Mouse (Mus musculus) stomach, embryonic 14.5 days (tissue): ENCODE measurements around the gene Scamp4. TPM values are rescaled to one million over a fixed set of nuclear protein-coding genes. Genes with fewer than 3 reads are reported as not detected.

ENCODE experiments used
- ATAC-seq: fragments of 200-750 bp; cut with Nextera tagmentation; 2 replicates; pipeline ENCODE4 v1.8.0; 2017; ENCODE audit warnings: low read depth, moderate TSS enrichment; ENCODE audit not compliant: insufficient number of reproducible peaks, insufficient read depth, low FRiP score
- H3K27ac ChIP-seq: fragments of 300-500 bp; sonication (generic); 2 replicates; pipeline ENCODE4 v1.5.1; 2014; ENCODE audit warnings: mild to moderate bottlenecking, low read length, moderate library complexity, mixed read lengths
- H3K27me3 ChIP-seq: fragments of 300-500 bp; sonication (generic); 2 replicates; pipeline ENCODE4 v1.6.1; 2014; ENCODE audit warnings: low read length, control low read depth, mixed read lengths; ENCODE audit not compliant: control insufficient read depth, insufficient read depth
- H3K36me3 ChIP-seq: fragments of 300-500 bp; sonication (generic); 2 replicates; pipeline ENCODE4 v1.6.1; 2014; ENCODE audit warnings: mild to moderate bottlenecking, control low read depth, low read length, moderate library complexity, mixed read lengths; ENCODE audit not compliant: control insufficient read depth, insufficient read depth
- H3K4me1 ChIP-seq: fragments of 300-500 bp; sonication (generic); 2 replicates; pipeline ENCODE4 v1.6.1; 2014; ENCODE audit warnings: low read length, control low read depth, mixed read lengths; ENCODE audit not compliant: control insufficient read depth, insufficient read depth
- H3K4me2 ChIP-seq: fragments of 300-500 bp; sonication (generic); replicated peaks from 2 replicates; pipeline ENCODE4 v1.6.1; 2014; ENCODE audit warnings: low read depth, low read length, control low read depth
- H3K4me3 ChIP-seq: fragments of 300-500 bp; sonication (generic); 2 replicates; pipeline ENCODE4 v1.5.1; 2014; ENCODE audit warnings: low read depth, low read length, control low read depth
- H3K9ac ChIP-seq: fragments of 300-500 bp; sonication (generic); replicated peaks from 2 replicates; pipeline ENCODE4 v1.6.1; 2014; ENCODE audit warnings: low read depth, mild to moderate bottlenecking, control low read depth, low read length, moderate library complexity, mixed read lengths
- H3K9me3 ChIP-seq: fragments of 300-500 bp; sonication (generic); 2 replicates; pipeline ENCODE4 v1.6.1; 2016; ENCODE audit warnings: low read depth, low read length, control low read depth; ENCODE audit not compliant: control insufficient read depth
- WGBS: fragments of 180-500 bp; shearing (Covaris S2); extraction: QIAGEN DNeasy Blood & Tissue Kit; methylation state at CpG from one replicate; pipeline ENCODE4 v1.1.7; 2014; 5-methylcytosine and 5-hydroxymethylcytosine counted together
- polyA plus RNA-seq: library from polyadenylated mRNA; unstranded; fragments of >200 nt; fragmentation: Nextera tagmentation; extraction: Ambion mirVana; gene quantifications from 2 replicates; pipeline ENCODE4 v1.2.1, GENCODE M21; 2014

The Scamp4 gene
- polyA plus RNA-seq, 1 experiment from 2014 or later, result 106 TPM

- Histone ChIP-seq H3K9ac (no peak overlapping the region), H3K27me3 (no peaks in the 10 kb centered on the region), H3K4me3 (no peak overlapping the region), H3K36me3 (peaks cover 19% of the 10 kb centered on the region), H3K9me3 (no peaks in the 10 kb centered on the region), H3K4me1 (peaks cover 10% of the 10 kb centered on the region), H3K4me2 (no peak overlapping the region), H3K27ac (no peak overlapping the region)
- 80% methylated on average over 12 of the region's 12 CpGs for WGBS
- no peak for ATAC-seq
Observed at GRCm38 (mm10) chr10:80584642-80585552, 17.8 kb upstream of the Scamp4 start.

DNA sequence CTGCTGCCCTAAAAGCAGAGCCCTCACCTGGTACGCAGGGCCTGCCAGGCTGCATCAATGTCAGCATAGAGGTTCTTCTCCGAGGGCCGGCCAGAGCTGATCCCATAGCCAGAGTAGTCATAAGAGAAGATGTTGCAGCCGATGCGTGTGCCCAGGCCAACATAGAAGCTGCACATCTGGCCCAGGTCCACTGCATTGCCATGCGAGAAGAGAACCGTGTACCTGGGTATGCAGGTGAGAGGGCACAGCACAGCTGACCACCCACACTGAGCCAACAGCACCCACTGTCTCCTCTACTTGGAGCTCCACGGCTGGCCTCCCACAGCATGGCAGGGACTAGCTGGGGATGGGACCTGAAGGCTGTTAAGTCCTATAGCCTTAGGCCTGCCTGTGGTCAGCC is 17.1 kb upstream of the Scamp4 start:
- Histone ChIP-seq H3K36me3 (peaks cover 19% of the 10 kb centered on the region), H3K27me3 (no peaks in the 10 kb centered on the region), H3K4me1 (peaks cover 10% of the 10 kb centered on the region), H3K9ac (no peak overlapping the region), H3K4me3 (no peak overlapping the region), H3K27ac (no peak overlapping the region), H3K9me3 (no peaks in the 10 kb centered on the region), H3K4me2 (0 out of 2 replicates have a peak overlapping the region, but pooled peaks have one; percentile 10)
- no peak for ATAC-seq
- WGBS, result 89% methylated on average over 8 of the region's 8 CpGs

- Histone ChIP-seq H3K9ac (no peak overlapping the region), H3K9me3 (no peaks in the 10 kb centered on the region), H3K4me1 (peaks cover 10% of the 10 kb centered on the region), H3K27me3 (no peaks in the 10 kb centered on the region), H3K36me3 (peaks cover 19% of the 10 kb centered on the region), H3K4me2 (peak overlapping the region; percentile 10; the same call in 1 of the 2 replicates), H3K4me3 (0 out of 2 replicates have a peak overlapping the region, but pooled peaks have one; percentile 5), H3K27ac (peak overlapping the region; percentile 67; the same call in 1 of the 2 replicates)
- WGBS, result 94% methylated on average over 51 of the region's 51 CpGs
- no peak for ATAC-seq
Observed at GRCm38 (mm10) chr10:80586407-80587304, 16.0 kb upstream of the Scamp4 start.

GRCm38 (mm10) chr10:80587305-80587657 is 15.4 kb upstream of the Scamp4 start:
- WGBS, result 71% methylated on average over 4 of the region's 4 CpGs
- H3K9me3 ChIP-seq, result no peaks in the 10 kb centered on the region
- no peaks in the 10 kb centered on the region for H3K27me3 ChIP-seq
- H3K4me1 ChIP-seq, result peaks cover 10% of the 10 kb centered on the region
- 0 out of 2 replicates have a peak overlapping the region, but pooled peaks have one; percentile 5 for H3K4me3 ChIP-seq
- ATAC-seq, result no peak
- 0 out of 2 replicates have a peak overlapping the region, but pooled peaks have one; percentile 10 for H3K4me2 ChIP-seq
- peak overlapping the region; percentile 67; the same call in 1 of the 2 replicates for H3K27ac ChIP-seq
- no peak overlapping the region for H3K9ac ChIP-seq
- H3K36me3 ChIP-seq, result peaks cover 19% of the 10 kb centered on the region

DNA sequence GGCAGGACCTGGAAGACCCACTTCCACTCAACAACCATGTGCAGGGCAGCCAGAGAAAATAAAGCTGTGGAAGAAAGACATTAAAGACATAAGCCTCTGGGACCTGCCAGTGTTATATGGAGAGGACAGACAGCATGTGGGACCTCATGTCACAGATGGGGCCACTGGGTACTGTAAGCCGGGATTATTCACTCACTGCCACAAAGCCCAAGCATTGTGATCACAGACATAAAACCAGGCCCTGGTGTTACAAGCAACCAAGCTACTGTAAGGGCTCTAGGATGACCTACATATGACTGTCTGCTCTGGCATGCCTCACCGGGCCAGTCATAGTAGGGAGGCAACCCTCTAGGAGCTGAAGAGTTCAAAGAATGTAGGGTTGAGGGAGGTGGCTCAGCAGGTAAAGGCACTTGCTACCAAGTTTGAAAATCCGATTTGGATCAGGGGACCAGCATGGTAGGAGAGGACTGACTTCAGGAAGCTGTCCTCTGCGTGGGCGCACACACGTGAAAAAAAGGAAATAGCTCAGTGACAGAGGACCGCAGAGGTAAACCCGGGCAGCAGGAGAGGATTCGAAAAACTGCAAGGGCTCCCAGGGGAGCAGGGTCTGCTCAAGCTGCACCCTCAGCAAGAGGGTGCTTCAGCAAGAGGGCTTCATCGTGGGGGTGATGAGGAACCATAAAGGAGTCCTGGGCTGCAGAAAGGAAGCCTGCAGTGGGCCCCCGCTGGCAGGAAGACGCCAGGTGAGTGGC is 13.4 kb upstream of the Scamp4 start:
- Histone ChIP-seq H3K27ac (no peak overlapping the region), H3K4me3 (peak overlapping the region; percentile 73), H3K4me2 (peak overlapping the region; percentile 76), H3K4me1 (peaks cover 10% of the 10 kb centered on the region), H3K9me3 (no peaks in the 10 kb centered on the region), H3K27me3 (no peaks in the 10 kb centered on the region), H3K36me3 (peaks cover 9% of the 10 kb centered on the region; the same call in 1 of the 2 replicates), H3K9ac (peak overlapping the region; percentile 83)
- ATAC-seq, result no peak
- WGBS, result 18% methylated on average over 12 of the region's 12 CpGs

DNA sequence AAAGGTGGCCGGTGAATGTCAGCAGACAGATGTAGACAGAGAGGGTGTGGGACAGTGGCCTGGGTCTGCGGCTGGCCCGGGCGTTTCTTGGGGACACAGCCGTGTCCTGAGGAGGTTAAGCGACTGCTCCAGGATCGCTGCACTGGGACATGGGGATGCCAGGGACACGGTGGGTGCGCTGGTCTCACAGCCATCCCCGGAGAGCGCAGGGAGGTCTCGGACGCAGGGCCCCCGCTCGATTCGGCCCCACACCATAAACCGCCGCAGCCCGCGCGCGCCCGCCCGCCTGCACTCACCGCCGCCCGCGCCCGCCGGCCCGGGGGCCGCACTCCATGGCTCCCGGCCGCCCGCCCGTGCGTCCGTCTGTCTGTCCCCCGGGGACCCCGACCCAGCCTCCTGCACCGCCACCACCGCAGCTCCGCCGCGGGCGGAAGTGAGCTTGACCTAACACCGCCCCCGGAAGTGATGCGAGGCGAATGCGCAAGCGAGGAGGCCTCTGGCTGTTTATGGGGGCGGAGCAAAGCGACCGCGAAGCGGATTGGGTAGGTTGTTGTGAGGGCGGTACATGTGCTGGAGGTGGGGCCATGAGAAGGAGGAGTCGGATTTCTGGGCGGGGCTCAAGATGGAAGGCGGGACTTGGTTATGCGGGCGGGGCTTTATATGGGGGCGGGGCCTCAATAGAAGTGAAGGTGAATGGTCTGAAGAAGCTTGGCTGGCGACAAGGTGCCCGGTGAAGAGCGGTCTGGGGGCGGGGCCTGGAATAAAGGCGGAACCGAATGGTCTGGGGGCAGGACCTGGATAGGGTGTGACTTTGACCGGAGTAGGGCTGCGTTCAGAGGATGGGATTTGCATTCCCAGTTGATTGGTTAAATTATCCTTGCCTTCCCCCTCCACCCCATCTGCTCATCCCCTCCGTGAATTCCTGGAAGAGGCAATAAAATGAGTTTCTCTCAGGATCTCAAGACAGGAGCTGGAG is 12.5 kb upstream of the Scamp4 start, which contains the start of gene Abhd17a:
Abhd17a (minus strand) TSS at position 463 of the 976 bp plus-strand sequence.
- ATAC-seq, result peak; percentile 95
- Histone ChIP-seq H3K36me3 (peaks cover 5% of the 10 kb centered on the region; the same call in 1 of the 2 replicates), H3K27ac (peak within 1 kb of the TSS; percentile 30; the same call in 1 of the 2 replicates), H3K4me2 (peak within 1 kb of the TSS; percentile 76), H3K4me1 (peaks cover 10% of the 10 kb centered on the region), H3K9ac (peak within 1 kb of the TSS; percentile 83), H3K27me3 (no peaks in the 10 kb centered on the region), H3K4me3 (peak within 1 kb of the TSS; percentile 73), H3K9me3 (no peaks in the 10 kb centered on the region)
- under 1% methylated on average over 70 of the region's 73 CpGs for WGBS

DNA sequence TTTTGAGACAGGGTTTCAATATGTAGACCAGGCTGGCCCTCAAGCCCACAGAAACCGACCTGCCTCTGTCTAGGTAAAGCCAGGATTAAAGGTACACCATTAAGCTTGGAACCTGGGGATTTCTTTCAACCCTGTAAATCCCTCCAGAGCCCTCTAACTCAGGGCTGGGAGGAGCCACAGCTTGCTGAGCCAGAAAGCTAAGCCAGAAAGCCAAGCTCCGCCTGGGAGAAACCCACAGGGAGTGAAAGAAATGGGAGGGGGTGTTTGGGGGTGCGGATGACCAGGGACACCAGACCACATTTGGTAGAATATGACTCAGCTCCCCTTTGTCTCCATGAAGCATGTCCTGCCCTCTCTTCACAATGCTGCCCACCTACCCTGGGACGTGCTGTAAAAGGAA is 6.4 kb upstream of the Scamp4 start:
- Histone ChIP-seq H3K9ac (no peak overlapping the region), H3K4me2 (no peak overlapping the region), H3K36me3 (no peaks in the 10 kb centered on the region), H3K9me3 (no peaks in the 10 kb centered on the region), H3K4me1 (no peaks in the 10 kb centered on the region), H3K27ac (no peak overlapping the region), H3K4me3 (no peak overlapping the region), H3K27me3 (no peaks in the 10 kb centered on the region)
- 35% methylated on average over 4 of the region's 4 CpGs for WGBS
- ATAC-seq, result no peak
